Mouse (Mus musculus): Measurements from ENCODE around the gene Pla2g1b. TPM values are rescaled to one million over a fixed set of nuclear protein-coding genes. Genes with fewer than 3 reads are reported as not detected.

Gene Pla2g1b
- polyA plus RNA-seq, 2 experiments, result not detected

GRCm38 (mm10) chr5:115464408-115465115 lies 1.5 kb upstream of the Pla2g1b start:
- no peaks in the 10 kb centered on the region for H3K36me3 ChIP-seq (ENCODE audit: control insufficient read depth, insufficient read depth, low read length)
- H3K9ac ChIP-seq (ENCODE audit: low read depth, low read length, severe bottlenecking), result no peak overlapping the region
- H3K4me1 ChIP-seq (ENCODE audit: control insufficient read depth, insufficient read depth, low read length), result no peaks in the 10 kb centered on the region
- TF ChIP-seq POLR2A (IDR thresholded peaks at IDR 0.05; ENCODE audit: borderline replicate concordance, extremely low read depth, insufficient read depth, insufficient read length), result no peak
- WGBS, result 77% methylated on average over 18 of the region's 18 CpGs
- no peaks in the 10 kb centered on the region for H3K27me3 ChIP-seq (ENCODE audit: control insufficient read depth, insufficient read depth, low read length)
- ATAC-seq (ENCODE audit: low FRiP score, low read depth) (no peak), DNase-seq (ENCODE audit: low spot score) (no peak)
- H3K4me3 ChIP-seq (replicated peaks; ENCODE audit: low read length), result no peak overlapping the region
- no peak overlapping the region for H3K4me2 ChIP-seq (replicated peaks; ENCODE audit: low read depth, low read length, severe bottlenecking)
- no peaks in the 10 kb centered on the region for H3K9me3 ChIP-seq (ENCODE audit: control insufficient read depth, low read length)
- no peak overlapping the region for H3K27ac ChIP-seq (replicated peaks; ENCODE audit: low read depth, low read length)

GRCm38 (mm10) chr5:115469791-115470190 lies 3.7 kb downstream of the Pla2g1b start:
- Histone ChIP-seq H3K36me3 (ENCODE audit: control insufficient read depth, insufficient read depth, low read length) (no peaks in the 10 kb centered on the region), H3K4me2 (replicated peaks; ENCODE audit: low read depth, low read length, severe bottlenecking) (no peak overlapping the region), H3K4me3 (replicated peaks; ENCODE audit: low read length) (no peak overlapping the region), H3K27ac (replicated peaks; ENCODE audit: low read depth, low read length) (no peak overlapping the region), H3K9me3 (ENCODE audit: control insufficient read depth, low read length) (no peaks in the 10 kb centered on the region), H3K4me1 (ENCODE audit: control insufficient read depth, insufficient read depth, low read length) (no peaks in the 10 kb centered on the region), H3K27me3 (ENCODE audit: control insufficient read depth, insufficient read depth, low read length) (no peaks in the 10 kb centered on the region), H3K9ac (ENCODE audit: low read depth, low read length, severe bottlenecking) (no peak overlapping the region)
- 68% methylated on average over 6 of the region's 6 CpGs for WGBS
- ATAC-seq (ENCODE audit: low FRiP score, low read depth) (no peak), DNase-seq (ENCODE audit: low spot score) (no peak)
- TF ChIP-seq POLR2A (IDR thresholded peaks at IDR 0.05; ENCODE audit: borderline replicate concordance, extremely low read depth, insufficient read depth, insufficient read length), result no peak

GRCm38 (mm10) chr5:115470766-115471531 lies 4.9 kb downstream of the Pla2g1b start:
- ATAC-seq (ENCODE audit: low FRiP score, low read depth) (no peak; the same call in 1 of the 2 replicates), DNase-seq (ENCODE audit: low spot score) (peak; percentile 67)
- Histone ChIP-seq H3K4me3 (replicated peaks; ENCODE audit: low read length) (no peak overlapping the region), H3K9ac (ENCODE audit: low read depth, low read length, severe bottlenecking) (no peak overlapping the region), H3K4me1 (ENCODE audit: control insufficient read depth, insufficient read depth, low read length) (peaks cover 2% of the 10 kb centered on the region; the same call in 1 of the 2 replicates), H3K4me2 (replicated peaks; ENCODE audit: low read depth, low read length, severe bottlenecking) (no peak overlapping the region), H3K27me3 (ENCODE audit: control insufficient read depth, insufficient read depth, low read length) (no peaks in the 10 kb centered on the region), H3K27ac (replicated peaks; ENCODE audit: low read depth, low read length) (no peak overlapping the region), H3K9me3 (ENCODE audit: control insufficient read depth, low read length) (no peaks in the 10 kb centered on the region), H3K36me3 (ENCODE audit: control insufficient read depth, insufficient read depth, low read length) (no peaks in the 10 kb centered on the region)
- 40% methylated on average over 20 of the region's 20 CpGs for WGBS
- TF ChIP-seq POLR2A (IDR thresholded peaks at IDR 0.05; ENCODE audit: borderline replicate concordance, extremely low read depth, insufficient read depth, insufficient read length), result no peak

- peaks cover 7% of the 10 kb centered on the region; the same call in 1 of the 2 replicates for H3K36me3 ChIP-seq (ENCODE audit: control insufficient read depth, insufficient read depth, low read length)
- ATAC-seq (ENCODE audit: low FRiP score, low read depth), result no peak
- no peak overlapping the region for H3K4me3 ChIP-seq (replicated peaks; ENCODE audit: low read length)
- no peaks in the 10 kb centered on the region for H3K27me3 ChIP-seq (ENCODE audit: control insufficient read depth, insufficient read depth, low read length)
- TF ChIP-seq POLR2A (IDR thresholded peaks at IDR 0.05; ENCODE audit: borderline replicate concordance, extremely low read depth, insufficient read depth, insufficient read length), result no peak
- H3K27ac ChIP-seq (replicated peaks; ENCODE audit: low read depth, low read length), result no peak overlapping the region
- peaks cover 6% of the 10 kb centered on the region; the same call in 1 of the 2 replicates for H3K4me1 ChIP-seq (ENCODE audit: control insufficient read depth, insufficient read depth, low read length)
- no peak overlapping the region for H3K4me2 ChIP-seq (replicated peaks; ENCODE audit: low read depth, low read length, severe bottlenecking)
- WGBS, result 76% methylated on average over 10 of the region's 10 CpGs
- H3K9ac ChIP-seq (ENCODE audit: low read depth, low read length, severe bottlenecking), result no peak overlapping the region
- no peak for DNase-seq (ENCODE audit: low spot score)
- H3K9me3 ChIP-seq (ENCODE audit: control insufficient read depth, low read length), result no peaks in the 10 kb centered on the region
Measured at GRCm38 (mm10) chr5:115473191-115473590, 7.1 kb downstream of the Pla2g1b start.

- Histone ChIP-seq H3K27ac (replicated peaks; ENCODE audit: low read depth, low read length) (no peak overlapping the region), H3K4me3 (replicated peaks; ENCODE audit: low read length) (no peak overlapping the region), H3K9me3 (ENCODE audit: control insufficient read depth, low read length) (no peaks in the 10 kb centered on the region), H3K27me3 (ENCODE audit: control insufficient read depth, insufficient read depth, low read length) (no peaks in the 10 kb centered on the region), H3K4me1 (ENCODE audit: control insufficient read depth, insufficient read depth, low read length) (peaks cover 6% of the 10 kb centered on the region; the same call in 1 of the 2 replicates), H3K36me3 (ENCODE audit: control insufficient read depth, insufficient read depth, low read length) (peaks cover 7% of the 10 kb centered on the region; the same call in 1 of the 2 replicates), H3K9ac (ENCODE audit: low read depth, low read length, severe bottlenecking) (no peak overlapping the region), H3K4me2 (replicated peaks; ENCODE audit: low read depth, low read length, severe bottlenecking) (no peak overlapping the region)
- no peak for ATAC-seq (ENCODE audit: low FRiP score, low read depth)
- TF ChIP-seq POLR2A (IDR thresholded peaks at IDR 0.05; ENCODE audit: borderline replicate concordance, extremely low read depth, insufficient read depth, insufficient read length), result no peak
- 69% methylated on average over 22 of the region's 22 CpGs for WGBS
- DNase-seq (ENCODE audit: low spot score), result no peak
Measured at GRCm38 (mm10) chr5:115474174-115474828, 8.2 kb downstream of the Pla2g1b start.
